Mouse (Mus musculus) heart, embryonic 10.5 days (tissue): ENCODE measurements around the gene Enox1. TPM values are rescaled to one million over a fixed set of nuclear protein-coding genes. Genes with fewer than 3 reads are reported as not detected.

ENCODE experiments used
- DNase-seq: peaks from one replicate; pipeline ENCODE4 v3.0.0-alpha.2; 2017; ENCODE audit warnings: low spot score
- H3K27ac ChIP-seq: fragments of 300-500 bp; sonication (generic); 2 replicates; pipeline ENCODE4 v1.5.1; 2016; ENCODE audit warnings: mild to moderate bottlenecking
- H3K27me3 ChIP-seq: fragments of 300-500 bp; sonication (generic); 2 replicates; pipeline ENCODE4 v1.6.1; 2016; ENCODE audit warnings: mild to moderate bottlenecking; ENCODE audit not compliant: poor library complexity, insufficient read depth, severe bottlenecking
- H3K36me3 ChIP-seq: fragments of 300-500 bp; sonication (generic); 2 replicates; pipeline ENCODE4 v1.6.1; 2016; ENCODE audit warnings: mild to moderate bottlenecking, moderate library complexity
- H3K4me1 ChIP-seq: fragments of 300-500 bp; sonication (generic); 2 replicates; pipeline ENCODE4 v1.6.1; 2016; ENCODE audit warnings: mild to moderate bottlenecking
- H3K4me3 ChIP-seq: fragments of 300-500 bp; sonication (generic); 2 replicates; pipeline ENCODE4 v1.5.1; 2016; ENCODE audit warnings: mild to moderate bottlenecking, moderate library complexity
- H3K9me3 ChIP-seq: fragments of 300-500 bp; sonication (generic); 2 replicates; pipeline ENCODE4 v1.6.1; 2016; ENCODE audit warnings: mild to moderate bottlenecking, moderate library complexity
- WGBS: fragments of 180-500 bp; shearing (Covaris S2); methylation state at CpG from one replicate; pipeline ENCODE4 v1.1.7; 2016; 5-methylcytosine and 5-hydroxymethylcytosine counted together
- polyA plus RNA-seq: library from polyadenylated mRNA; unstranded; fragments of >200 nt; fragmentation: Nextera tagmentation; extraction: Ambion mirVana; gene quantifications from 2 replicates; pipeline ENCODE4 v1.2.1, GENCODE M21; 2016

Enox1 gene
- polyA plus RNA-seq, 1 experiment from 2014 or later = 5.8 TPM

- Histone ChIP-seq H3K9me3 (no peaks in the 10 kb centered on the region), H3K4me1 (peaks cover 4% of the 10 kb centered on the region), H3K36me3 (no peaks in the 10 kb centered on the region), H3K27me3 (0 out of 2 replicates have a peak, but pooled peaks cover 3% of the 10 kb centered on the region), H3K4me3 (no peak overlapping the region), H3K27ac (no peak overlapping the region)
- DNase-seq = peak; percentile 6
- 78% methylated on average over 3 of the region's 3 CpGs for WGBS
These were observed 5.9 kb downstream of the Enox1 start for GRCm38 (mm10) chr14:77162496-77162895.

GRCm38 (mm10) chr14:77164396-77164795 lies 7.8 kb downstream of the Enox1 start:
- no peaks in the 10 kb centered on the region for H3K9me3 ChIP-seq
- H3K36me3 ChIP-seq = no peaks in the 10 kb centered on the region
- H3K4me1 ChIP-seq = no peaks in the 10 kb centered on the region
- DNase-seq = peak; percentile 68
- H3K4me3 ChIP-seq = no peak overlapping the region
- H3K27ac ChIP-seq = no peak overlapping the region
- 82% methylated on average over 6 of the region's 6 CpGs for WGBS
- H3K27me3 ChIP-seq = no peaks in the 10 kb centered on the region

GRCm38 (mm10) chr14:77168161-77168560 lies 11.6 kb downstream of the Enox1 start:
- Histone ChIP-seq H3K36me3 (no peaks in the 10 kb centered on the region), H3K27me3 (no peaks in the 10 kb centered on the region), H3K9me3 (no peaks in the 10 kb centered on the region), H3K4me3 (no peak overlapping the region), H3K4me1 (no peaks in the 10 kb centered on the region), H3K27ac (no peak overlapping the region)
- WGBS = 89% methylated on average over 6 of the region's 6 CpGs
- peak; percentile 55 for DNase-seq

GRCm38 (mm10) chr14:77174491-77174890 lies 17.9 kb downstream of the Enox1 start:
- Histone ChIP-seq H3K27ac (no peak overlapping the region), H3K27me3 (no peaks in the 10 kb centered on the region), H3K4me3 (no peak overlapping the region), H3K36me3 (no peaks in the 10 kb centered on the region), H3K4me1 (peaks cover 7% of the 10 kb centered on the region; the same call in 1 of the 2 replicates), H3K9me3 (no peaks in the 10 kb centered on the region)
- 68% methylated on average over 15 of the region's 15 CpGs for WGBS
- no peak for DNase-seq

- H3K4me3 ChIP-seq = no peak overlapping the region
- no peak overlapping the region for H3K27ac ChIP-seq
- H3K27me3 ChIP-seq = no peaks in the 10 kb centered on the region
- peaks cover 7% of the 10 kb centered on the region; the same call in 1 of the 2 replicates for H3K4me1 ChIP-seq
- H3K9me3 ChIP-seq = no peaks in the 10 kb centered on the region
- 87% methylated on average over 9 of the region's 9 CpGs for WGBS
- DNase-seq = no peak
- H3K36me3 ChIP-seq = no peaks in the 10 kb centered on the region
These were observed 18.4 kb downstream of the Enox1 start for GRCm38 (mm10) chr14:77174931-77175330.

GRCm38 (mm10) chr14:77180241-77180640 lies 23.7 kb downstream of the Enox1 start:
- H3K27me3 ChIP-seq = no peaks in the 10 kb centered on the region
- no peak for DNase-seq
- no peaks in the 10 kb centered on the region for H3K4me1 ChIP-seq
- no peaks in the 10 kb centered on the region for H3K9me3 ChIP-seq
- H3K4me3 ChIP-seq = no peak overlapping the region
- H3K36me3 ChIP-seq = no peaks in the 10 kb centered on the region
- 81% methylated on average over 7 of the region's 7 CpGs for WGBS
- H3K27ac ChIP-seq = no peak overlapping the region

- Histone ChIP-seq H3K9me3 (no peaks in the 10 kb centered on the region), H3K4me1 (no peaks in the 10 kb centered on the region), H3K27me3 (no peaks in the 10 kb centered on the region), H3K4me3 (no peak overlapping the region), H3K36me3 (no peaks in the 10 kb centered on the region), H3K27ac (no peak overlapping the region)
- WGBS = 66% methylated on average over 13 of the region's 13 CpGs
- DNase-seq = no peak
These were observed 24.3 kb downstream of the Enox1 start for GRCm38 (mm10) chr14:77180753-77181374.

- H3K27me3 ChIP-seq = no peaks in the 10 kb centered on the region
- no peak overlapping the region for H3K4me3 ChIP-seq
- H3K27ac ChIP-seq = no peak overlapping the region
- no peaks in the 10 kb centered on the region for H3K36me3 ChIP-seq
- H3K9me3 ChIP-seq = no peaks in the 10 kb centered on the region
- 83% methylated on average over 5 of the region's 5 CpGs for WGBS
- H3K4me1 ChIP-seq = no peaks in the 10 kb centered on the region
- no peak for DNase-seq
These were observed 26.9 kb downstream of the Enox1 start for GRCm38 (mm10) chr14:77183491-77183890.

GRCm38 (mm10) chr14:77190158-77190557 lies 33.6 kb downstream of the Enox1 start:
- 82% methylated on average over 2 of the region's 2 CpGs for WGBS
- no peak for DNase-seq
- H3K4me1 ChIP-seq = no peaks in the 10 kb centered on the region
- H3K36me3 ChIP-seq = no peaks in the 10 kb centered on the region
- H3K27me3 ChIP-seq = no peaks in the 10 kb centered on the region
- H3K9me3 ChIP-seq = no peaks in the 10 kb centered on the region
- no peak overlapping the region for H3K27ac ChIP-seq
- no peak overlapping the region for H3K4me3 ChIP-seq

GRCm38 (mm10) chr14:77195314-77196020 lies 38.9 kb downstream of the Enox1 start:
- DNase-seq = no peak
- no peaks in the 10 kb centered on the region for H3K9me3 ChIP-seq
- H3K27me3 ChIP-seq = no peaks in the 10 kb centered on the region
- 61% methylated on average over 18 of the region's 18 CpGs for WGBS
- no peak overlapping the region for H3K27ac ChIP-seq
- no peak overlapping the region for H3K4me3 ChIP-seq
- no peaks in the 10 kb centered on the region for H3K4me1 ChIP-seq
- no peaks in the 10 kb centered on the region for H3K36me3 ChIP-seq

GRCm38 (mm10) chr14:77196246-77196645 lies 39.7 kb downstream of the Enox1 start:
- no peak overlapping the region for H3K4me3 ChIP-seq
- no peaks in the 10 kb centered on the region for H3K4me1 ChIP-seq
- H3K9me3 ChIP-seq = no peaks in the 10 kb centered on the region
- H3K27ac ChIP-seq = no peak overlapping the region
- DNase-seq = peak; percentile 19
- no peaks in the 10 kb centered on the region for H3K36me3 ChIP-seq
- H3K27me3 ChIP-seq = no peaks in the 10 kb centered on the region
- WGBS = 76% methylated on average over 3 of the region's 3 CpGs

GRCm38 (mm10) chr14:77197414-77197915 lies 40.9 kb downstream of the Enox1 start:
- H3K36me3 ChIP-seq = no peaks in the 10 kb centered on the region
- no peak overlapping the region for H3K4me3 ChIP-seq
- WGBS = 82% methylated on average over 2 of the region's 2 CpGs
- peak; percentile 28 for DNase-seq
- no peak overlapping the region for H3K27ac ChIP-seq
- no peaks in the 10 kb centered on the region for H3K27me3 ChIP-seq
- no peaks in the 10 kb centered on the region for H3K9me3 ChIP-seq
- H3K4me1 ChIP-seq = no peaks in the 10 kb centered on the region

- no peaks in the 10 kb centered on the region for H3K36me3 ChIP-seq
- DNase-seq = peak; percentile 57
- 74% methylated on average over 8 of the region's 8 CpGs for WGBS
These were observed 54.3 kb downstream of the Enox1 start for GRCm38 (mm10) chr14:77210889-77211288.

More at GRCm38 (mm10) chr14:77210889-77211288, 54.3 kb downstream of the Enox1 start:
- H3K4me3 ChIP-seq = no peak overlapping the region
- no peaks in the 10 kb centered on the region for H3K27me3 ChIP-seq
- no peaks in the 10 kb centered on the region for H3K9me3 ChIP-seq
- H3K4me1 ChIP-seq = 0 out of 2 replicates have a peak, but pooled peaks cover 3% of the 10 kb centered on the region
- no peak overlapping the region for H3K27ac ChIP-seq
